ENCODE assay signal across 15 mouse cellular contexts in genomic region chr1:84872105-84872504, GRCm38 (mm10). TPM values are rescaled to one million over a fixed set of nuclear protein-coding genes. Genes with fewer than 3 reads are reported as not detected.
DNase-seq lines count a peak whose midpoint lies in the region; ATAC-seq and TF ChIP-seq lines count a peak whose summit lies in the region.
"Had no signal": no experiment of that assay in that cellular context is flagged by ENCODE, and none has a peak within 500 bp of the region (broad histone marks: within the 10 kb centered on the region; RNA-seq: fewer than 3 reads in every experiment).

No protein-coding gene starts in this region.

- H3K4me2 ChIP-seq in forebrain, embryonic 12.5 days = no peak overlapping the region
- no peak overlapping the region for H3K4me2 ChIP-seq in hindbrain, embryonic 14.5 days (replicated peaks)
- H3K4me2 ChIP-seq: embryonic facial prominence, embryonic 12.5 days; midbrain, embryonic 12.5 days had no signal

- TF ChIP-seq POLR2A in liver, adult 2 months (IDR thresholded peaks at IDR 0.05; ENCODE audit: extremely low read depth, insufficient read depth, low read length) = no peak
- no peak for TF ChIP-seq POLR2A in heart, adult 2 months (IDR thresholded peaks at IDR 0.05; ENCODE audit: insufficient read depth, low read depth, low read length)

- no peaks in the 10 kb centered on the region for H3K36me3 ChIP-seq in forebrain, embryonic 10.5 days (replicated peaks)
- H3K36me3 ChIP-seq in forebrain, embryonic 12.5 days (replicated peaks) = no peaks in the 10 kb centered on the region
- no peaks in the 10 kb centered on the region for H3K36me3 ChIP-seq in liver, adult 2 months (ENCODE audit: control insufficient read depth, insufficient read depth, low read length)
- no peaks in the 10 kb centered on the region for H3K36me3 ChIP-seq in heart, adult 2 months (ENCODE audit: control insufficient read depth, insufficient read depth, low read length)
- no peaks in the 10 kb centered on the region for H3K36me3 ChIP-seq in hindbrain, embryonic 14.5 days (replicated peaks; ENCODE audit: control insufficient read depth, insufficient read depth)
- H3K36me3 ChIP-seq: embryonic facial prominence, embryonic 12.5 days; midbrain, embryonic 12.5 days had no signal

- 11% methylated on average over 3 of the region's 3 CpGs for WGBS in forebrain, embryonic 10.5 days
- WGBS in forebrain, embryonic 12.5 days = 12% methylated on average over 3 of the region's 3 CpGs
- WGBS in liver, adult 2 months = 18% methylated on average over 3 of the region's 3 CpGs
- 80% methylated on average over 3 of the region's 3 CpGs for WGBS in heart, adult 2 months
- whole genome bisulfite sequencing in hindbrain, embryonic 14.5 days = 20% methylated on average over 3 of the region's 3 CpGs

- no peaks in the 10 kb centered on the region for H3K27me3 ChIP-seq in forebrain, embryonic 10.5 days (ENCODE audit: poor library complexity, severe bottlenecking)
- no peaks in the 10 kb centered on the region for H3K27me3 ChIP-seq in forebrain, embryonic 12.5 days
- no peaks in the 10 kb centered on the region for H3K27me3 ChIP-seq in liver, adult 2 months (ENCODE audit: control insufficient read depth, insufficient read depth, low read length)
- H3K27me3 ChIP-seq in heart, adult 2 months (ENCODE audit: control insufficient read depth, insufficient read depth, low read length) = no peaks in the 10 kb centered on the region
- H3K27me3 ChIP-seq in hindbrain, embryonic 14.5 days (ENCODE audit: control insufficient read depth, insufficient read depth, low read length) = no peaks in the 10 kb centered on the region
- H3K27me3 ChIP-seq: embryonic facial prominence, embryonic 12.5 days; midbrain, embryonic 12.5 days; Patski had no signal

- intact Hi-C loops in heart, adult 2 months (cut with DNase I) = no loop called here

- TF ChIP-seq EP300 in heart, adult 2 months (IDR thresholded peaks at IDR 0.05; ENCODE audit: insufficient read depth, low read depth, low read length) = no peak

- no peak for TF ChIP-seq CTCF in liver, adult 2 months (IDR thresholded peaks at IDR 0.05; ENCODE audit: low read depth, low read length)
- no peak for TF ChIP-seq CTCF in heart, adult 2 months (IDR thresholded peaks at IDR 0.05)

- peaks cover 21% of the 10 kb centered on the region for H3K4me1 ChIP-seq in forebrain, embryonic 10.5 days
- no peaks in the 10 kb centered on the region; the same call in 1 of the 2 replicates for H3K4me1 ChIP-seq in forebrain, embryonic 12.5 days
- H3K4me1 ChIP-seq in liver, adult 2 months (ENCODE audit: control insufficient read depth, insufficient read depth, low read length) = peaks cover 13% of the 10 kb centered on the region
- no peaks in the 10 kb centered on the region for H3K4me1 ChIP-seq in heart, adult 2 months (ENCODE audit: control insufficient read depth, insufficient read depth, low read length)
- no peaks in the 10 kb centered on the region for H3K4me1 ChIP-seq in hindbrain, embryonic 14.5 days (replicated peaks; ENCODE audit: control insufficient read depth, insufficient read depth, low read length)
- H3K4me1 ChIP-seq: embryonic facial prominence, embryonic 12.5 days; midbrain, embryonic 12.5 days had no signal

- no peak for ATAC-seq in forebrain, embryonic 12.5 days (ENCODE audit: low FRiP score)
- ATAC-seq in hindbrain, embryonic 14.5 days (ENCODE audit: low FRiP score) = no peak
- ATAC-seq: Patski had no signal

- H3K27ac ChIP-seq in forebrain, embryonic 10.5 days = 0 out of 2 replicates have a peak overlapping the region, but pooled peaks have one; percentile 5
- no peak overlapping the region for H3K27ac ChIP-seq in forebrain, embryonic 12.5 days
- peak overlapping the region; percentile 100 for H3K27ac ChIP-seq in liver, adult 2 months (replicated peaks; ENCODE audit: insufficient read depth, low read depth, low read length)
- no peak overlapping the region for H3K27ac ChIP-seq in heart, adult 2 months
- no peak overlapping the region for H3K27ac ChIP-seq in hindbrain, embryonic 14.5 days
- H3K27ac ChIP-seq: embryonic facial prominence, embryonic 12.5 days; midbrain, embryonic 12.5 days had no signal

- DNase-seq in forebrain, embryonic 10.5 days (ENCODE audit: extremely low spot score, low spot score) = no peak
- peak; percentile 91 for DNase-seq in kidney, adult 9 months
- DNase-seq in liver, adult 2 months (ENCODE audit: extremely low read depth, low read depth, low spot score) = peak; percentile 94
- no peak for DNase-seq in lung, postnatal 36 days
- no peak for DNase-seq in heart, adult 2 months
- no peak for DNase-seq in right cerebral cortex, postnatal 14 days
- DNase-seq in hindbrain, embryonic 14.5 days (ENCODE audit: low spot score) = no peak
- DNase-seq: cerebellum, adult 11-12 months; layer of hippocampus, adult 9-11 months; lung, adult 18-20 months; lung, postnatal 4 days had no signal

- H3K4me3 ChIP-seq in forebrain, embryonic 10.5 days = no peak overlapping the region
- H3K4me3 ChIP-seq in forebrain, embryonic 12.5 days (replicated peaks) = no peak overlapping the region
- H3K4me3 ChIP-seq in liver, adult 2 months (ENCODE audit: insufficient read depth, low read depth, low read length) = no peak overlapping the region
- no peak overlapping the region for H3K4me3 ChIP-seq in heart, adult 2 months
- no peak overlapping the region for H3K4me3 ChIP-seq in hindbrain, embryonic 14.5 days (replicated peaks; ENCODE audit: low read length)
- H3K4me3 ChIP-seq: embryonic facial prominence, embryonic 12.5 days; midbrain, embryonic 12.5 days had no signal

- no peaks in the 10 kb centered on the region for H3K79me2 ChIP-seq in liver, adult 2 months (ENCODE audit: control insufficient read depth, insufficient read depth, low read length)
- H3K79me2 ChIP-seq in heart, adult 2 months (replicated peaks; ENCODE audit: control insufficient read depth, insufficient read depth, low read length) = no peaks in the 10 kb centered on the region

- no peak overlapping the region for H3K9ac ChIP-seq in forebrain, embryonic 12.5 days
- peak overlapping the region; percentile 54; the same call in 1 of the 2 replicates for H3K9ac ChIP-seq in liver, adult 2 months (ENCODE audit: low read depth, low read length)
- H3K9ac ChIP-seq in heart, adult 2 months (ENCODE audit: low read depth, low read length) = no peak overlapping the region
- H3K9ac ChIP-seq in hindbrain, embryonic 14.5 days = no peak overlapping the region
- H3K9ac ChIP-seq: embryonic facial prominence, embryonic 12.5 days; midbrain, embryonic 12.5 days had no signal

- no peaks in the 10 kb centered on the region for H3K9me3 ChIP-seq in forebrain, embryonic 10.5 days
- no peaks in the 10 kb centered on the region for H3K9me3 ChIP-seq in forebrain, embryonic 12.5 days
- H3K9me3 ChIP-seq in hindbrain, embryonic 14.5 days (ENCODE audit: control insufficient read depth, low read length) = no peaks in the 10 kb centered on the region
- H3K9me3 ChIP-seq: embryonic facial prominence, embryonic 12.5 days; midbrain, embryonic 12.5 days had no signal

RNA-seq across cellular contexts. Expression of gene Trip12, which starts 31.8 kb away (rescaled TPM):
- polyA plus RNA-seq in forebrain, embryonic 10.5 days (2016; fragmentation: Nextera tagmentation; extraction: Ambion mirVana) = 79.2 and 87.5 TPM in 2 replicates
- 107 and 108 TPM in 2 replicates for polyA plus RNA-seq in forebrain, embryonic 12.5 days (2016; fragmentation: Nextera tagmentation; extraction: Ambion mirVana)
- total RNA-seq in liver, adult 2 months (2014; rRNA removed) = 81.6 and 86.0 TPM in 2 replicates
- polyA plus RNA-seq in liver, adult 2 months (2012; rRNA removed) = 14.1 and 15.6 TPM in 2 replicates
- 100 to 1,000 TPM; 177 to 205 TPM for total RNA-seq in heart, adult 2 months (2021)
- 26.9 and 59.0 TPM in 2 replicates for polyA plus RNA-seq in heart, adult 2 months (2012; rRNA removed)
- 55.8 and 56.5 TPM in 2 replicates for polyA plus RNA-seq in hindbrain, embryonic 14.5 days (2014; fragmentation: Nextera tagmentation; extraction: Ambion mirVana)

RNA-seq across cellular contexts. Expression of gene Fbxo36, which starts 32.5 kb away (rescaled TPM):
- polyA plus RNA-seq in forebrain, embryonic 10.5 days (2016; fragmentation: Nextera tagmentation; extraction: Ambion mirVana) = 10.2 and 11.5 TPM in 2 replicates
- 9.5 and 11.6 TPM in 2 replicates for polyA plus RNA-seq in forebrain, embryonic 12.5 days (2016; fragmentation: Nextera tagmentation; extraction: Ambion mirVana)
- 3.2 and 5.6 TPM in 2 replicates for total RNA-seq in liver, adult 2 months (2014; rRNA removed)
- 6.6 and 6.8 TPM in 2 replicates for polyA plus RNA-seq in liver, adult 2 months (2012; rRNA removed)
- total RNA-seq in heart, adult 2 months (2021) = 1 to 10 TPM; 1.5 to 2.7 TPM
- 2.5 and 2.9 TPM in 2 replicates for polyA plus RNA-seq in heart, adult 2 months (2012; rRNA removed)
- polyA plus RNA-seq in hindbrain, embryonic 14.5 days (2014; fragmentation: Nextera tagmentation; extraction: Ambion mirVana) = 5.7 and 9.5 TPM in 2 replicates

Comparison
In these comparisons a context has a peak if more than half of its experiments do, and no peak if none do; other contexts are left out.
1. H3K27ac ChIP-seq: peak in forebrain, embryonic 10.5 days (single experiment) and liver, adult 2 months (single experiment); none in forebrain, embryonic 12.5 days (single experiment), heart, adult 2 months (single experiment) and hindbrain, embryonic 14.5 days (single experiment).
2. DNase-seq: peak in kidney, adult 9 months (single experiment) and liver, adult 2 months (single experiment); none in forebrain, embryonic 10.5 days (single experiment), lung, postnatal 36 days (single experiment), heart, adult 2 months (0 of 2), right cerebral cortex, postnatal 14 days (single experiment) and hindbrain, embryonic 14.5 days (single experiment).